Mouse (Mus musculus): ENCODE measurements around the gene Dlk2. TPM values are rescaled to one million over a fixed set of nuclear protein-coding genes. Genes with fewer than 3 reads are reported as not detected.

Gene Dlk2
- polyA plus RNA-seq, 1 experiment: 11.3 TPM

- H3K27ac ChIP-seq (ENCODE audit: control insufficient read depth, insufficient read depth, low read length): no peak overlapping the region
- no peak overlapping the region for H3K4me3 ChIP-seq (ENCODE audit: control insufficient read depth, insufficient read depth, low read length)
- 94% methylated on average over 12 of the region's 12 CpGs for WGBS
- no peaks in the 10 kb centered on the region for H3K27me3 ChIP-seq (ENCODE audit: control insufficient read depth, insufficient read depth, low read length)
- DNase-seq: no peak
- H3K4me1 ChIP-seq (replicated peaks; ENCODE audit: control insufficient read depth, insufficient read depth, low read length): no peaks in the 10 kb centered on the region
- TF ChIP-seq CTCF (IDR thresholded peaks at IDR 0.05; ENCODE audit: borderline replicate concordance, control insufficient read depth, extremely low read depth, insufficient read depth, low read length, poor library complexity): no peak
- no peak for TF ChIP-seq POLR2A (IDR thresholded peaks at IDR 0.05; ENCODE audit: control insufficient read depth, extremely low read depth, insufficient read depth, low read length, poor library complexity)
- no peaks in the 10 kb centered on the region for H3K36me3 ChIP-seq (ENCODE audit: control insufficient read depth, insufficient read depth, low read length)
Observed at GRCm38 (mm10) chr17:46309835-46310234, 12.6 kb downstream of the Dlk2 start.

DNA sequence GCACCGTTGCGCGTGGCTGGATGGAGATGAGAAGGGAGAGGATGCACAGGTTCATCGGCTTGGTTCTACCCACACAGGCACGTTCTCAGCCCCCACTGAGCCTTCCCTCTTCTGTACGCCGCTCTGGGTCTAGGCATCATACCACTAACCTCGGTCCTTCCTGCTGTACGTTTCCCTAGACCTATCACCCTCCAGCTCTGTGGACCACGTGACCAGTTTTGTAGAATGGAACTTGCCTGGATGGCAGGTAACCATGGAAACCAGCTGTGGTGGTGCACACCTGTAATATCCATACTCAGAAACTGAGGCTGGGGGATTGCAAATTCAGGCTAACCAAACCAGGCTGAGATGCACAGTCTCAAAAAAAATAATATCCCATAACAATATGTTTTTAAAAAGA is 13.3 kb downstream of the Dlk2 start:
- Histone ChIP-seq H3K4me3 (ENCODE audit: control insufficient read depth, insufficient read depth, low read length) (no peak overlapping the region), H3K4me1 (replicated peaks; ENCODE audit: control insufficient read depth, insufficient read depth, low read length) (no peaks in the 10 kb centered on the region), H3K27ac (ENCODE audit: control insufficient read depth, insufficient read depth, low read length) (no peak overlapping the region), H3K27me3 (ENCODE audit: control insufficient read depth, insufficient read depth, low read length) (no peaks in the 10 kb centered on the region), H3K36me3 (ENCODE audit: control insufficient read depth, insufficient read depth, low read length) (no peaks in the 10 kb centered on the region)
- 73% methylated on average over 10 of the region's 10 CpGs for WGBS
- TF ChIP-seq POLR2A (IDR thresholded peaks at IDR 0.05; ENCODE audit: control insufficient read depth, extremely low read depth, insufficient read depth, low read length, poor library complexity): no peak
- no peak for TF ChIP-seq CTCF (IDR thresholded peaks at IDR 0.05; ENCODE audit: borderline replicate concordance, control insufficient read depth, extremely low read depth, insufficient read depth, low read length, poor library complexity)
- DNase-seq: no peak

DNA sequence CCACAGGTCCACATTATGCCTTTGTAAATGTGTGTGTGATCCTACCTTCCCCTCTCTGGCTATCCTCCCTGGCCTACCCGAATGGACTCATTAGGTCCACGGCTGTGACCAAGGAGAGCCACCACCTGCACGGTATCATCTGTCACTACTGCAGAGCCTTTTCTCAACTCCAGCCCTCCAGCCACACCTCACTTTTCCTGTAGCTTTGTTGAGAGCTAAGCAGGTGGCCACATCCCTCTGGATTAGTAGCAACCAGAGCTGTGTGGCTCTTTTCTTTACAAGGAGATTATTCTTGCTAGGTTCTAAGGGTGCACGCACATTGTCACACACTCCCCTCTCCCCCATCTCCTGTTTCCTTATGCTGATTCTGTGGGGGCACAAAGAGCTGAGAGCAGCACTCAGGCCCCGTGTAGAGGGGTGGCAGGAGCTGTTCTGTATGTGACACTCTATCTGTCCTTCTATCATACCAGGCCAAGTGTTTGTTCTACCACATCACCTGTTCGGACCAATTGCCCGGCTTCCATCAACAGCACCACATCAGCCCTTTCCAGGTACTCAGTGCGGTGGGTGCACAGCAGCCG is 16.0 kb downstream of the Dlk2 start:
- DNase-seq: no peak
- TF ChIP-seq POLR2A (IDR thresholded peaks at IDR 0.05; ENCODE audit: control insufficient read depth, extremely low read depth, insufficient read depth, low read length, poor library complexity) (no peak), CTCF (IDR thresholded peaks at IDR 0.05; ENCODE audit: borderline replicate concordance, control insufficient read depth, extremely low read depth, insufficient read depth, low read length, poor library complexity) (no peak)
- H3K4me1 ChIP-seq (replicated peaks; ENCODE audit: control insufficient read depth, insufficient read depth, low read length): no peaks in the 10 kb centered on the region
- no peaks in the 10 kb centered on the region for H3K27me3 ChIP-seq (ENCODE audit: control insufficient read depth, insufficient read depth, low read length)
- no peak overlapping the region for H3K4me3 ChIP-seq (ENCODE audit: control insufficient read depth, insufficient read depth, low read length)
- no peak overlapping the region for H3K27ac ChIP-seq (ENCODE audit: control insufficient read depth, insufficient read depth, low read length)
- WGBS: 92% methylated on average over 9 of the region's 9 CpGs
- H3K36me3 ChIP-seq (ENCODE audit: control insufficient read depth, insufficient read depth, low read length): no peaks in the 10 kb centered on the region

- 75% methylated on average over 10 of the region's 10 CpGs for WGBS
- Histone ChIP-seq H3K27ac (ENCODE audit: control insufficient read depth, insufficient read depth, low read length) (no peak overlapping the region), H3K27me3 (ENCODE audit: control insufficient read depth, insufficient read depth, low read length) (no peaks in the 10 kb centered on the region), H3K36me3 (ENCODE audit: control insufficient read depth, insufficient read depth, low read length) (no peaks in the 10 kb centered on the region), H3K4me1 (replicated peaks; ENCODE audit: control insufficient read depth, insufficient read depth, low read length) (no peaks in the 10 kb centered on the region), H3K4me3 (ENCODE audit: control insufficient read depth, insufficient read depth, low read length) (no peak overlapping the region)
- DNase-seq: no peak
- no peak for TF ChIP-seq CTCF (IDR thresholded peaks at IDR 0.05; ENCODE audit: borderline replicate concordance, control insufficient read depth, extremely low read depth, insufficient read depth, low read length, poor library complexity)
- TF ChIP-seq POLR2A (IDR thresholded peaks at IDR 0.05; ENCODE audit: control insufficient read depth, extremely low read depth, insufficient read depth, low read length, poor library complexity): no peak
Observed at GRCm38 (mm10) chr17:46315813-46316212, 18.6 kb downstream of the Dlk2 start.

- H3K4me3 ChIP-seq (ENCODE audit: control insufficient read depth, insufficient read depth, low read length): no peak overlapping the region
- DNase-seq: no peak
- H3K27me3 ChIP-seq (ENCODE audit: control insufficient read depth, insufficient read depth, low read length): no peaks in the 10 kb centered on the region
- H3K27ac ChIP-seq (ENCODE audit: control insufficient read depth, insufficient read depth, low read length): no peak overlapping the region
- no peaks in the 10 kb centered on the region for H3K4me1 ChIP-seq (replicated peaks; ENCODE audit: control insufficient read depth, insufficient read depth, low read length)
- WGBS: 86% methylated on average over 6 of the region's 6 CpGs
- no peaks in the 10 kb centered on the region for H3K36me3 ChIP-seq (ENCODE audit: control insufficient read depth, insufficient read depth, low read length)
- no peak for TF ChIP-seq CTCF (IDR thresholded peaks at IDR 0.05; ENCODE audit: borderline replicate concordance, control insufficient read depth, extremely low read depth, insufficient read depth, low read length, poor library complexity)
Observed at GRCm38 (mm10) chr17:46320492-46320891, 23.3 kb downstream of the Dlk2 start.

GRCm38 (mm10) chr17:46322046-46322823 is 25.0 kb downstream of the Dlk2 start:
- Histone ChIP-seq H3K27me3 (ENCODE audit: control insufficient read depth, insufficient read depth, low read length) (no peaks in the 10 kb centered on the region), H3K27ac (ENCODE audit: control insufficient read depth, insufficient read depth, low read length) (no peak overlapping the region), H3K36me3 (ENCODE audit: control insufficient read depth, insufficient read depth, low read length) (no peaks in the 10 kb centered on the region), H3K4me1 (replicated peaks; ENCODE audit: control insufficient read depth, insufficient read depth, low read length) (no peaks in the 10 kb centered on the region), H3K4me3 (ENCODE audit: control insufficient read depth, insufficient read depth, low read length) (no peak overlapping the region)
- TF ChIP-seq CTCF (IDR thresholded peaks at IDR 0.05; ENCODE audit: borderline replicate concordance, control insufficient read depth, extremely low read depth, insufficient read depth, low read length, poor library complexity) (no peak), POLR2A (IDR thresholded peaks at IDR 0.05; ENCODE audit: control insufficient read depth, extremely low read depth, insufficient read depth, low read length, poor library complexity) (no peak)
- DNase-seq: no peak
- WGBS: 94% methylated on average over 14 of the region's 14 CpGs

Data from thymus, adult 2 months (tissue).